Mouse (Mus musculus) lung, adult 10 weeks (tissue): ENCODE measurements around the gene Ctnnbip1. TPM values are rescaled to one million over a fixed set of nuclear protein-coding genes. Genes with fewer than 3 reads are reported as not detected.

ENCODE experiments used
- polyA plus RNA-seq: library from polyadenylated mRNA; stranded (reverse); fragments of 350-450 nt; fragmentation: Illumina TruSeq; extraction: RNeasy Lipid Tissue Mini Kit (QIAGEN cat#74804); gene quantifications from one replicate; pipeline ENCODE4 v1.2.3, GENCODE M21; 2014; ENCODE audit warnings: low read depth, low replicate concordance; ENCODE audit not compliant: insufficient read depth

Gene Ctnnbip1
- 8.1 TPM for polyA plus RNA-seq

DNA sequence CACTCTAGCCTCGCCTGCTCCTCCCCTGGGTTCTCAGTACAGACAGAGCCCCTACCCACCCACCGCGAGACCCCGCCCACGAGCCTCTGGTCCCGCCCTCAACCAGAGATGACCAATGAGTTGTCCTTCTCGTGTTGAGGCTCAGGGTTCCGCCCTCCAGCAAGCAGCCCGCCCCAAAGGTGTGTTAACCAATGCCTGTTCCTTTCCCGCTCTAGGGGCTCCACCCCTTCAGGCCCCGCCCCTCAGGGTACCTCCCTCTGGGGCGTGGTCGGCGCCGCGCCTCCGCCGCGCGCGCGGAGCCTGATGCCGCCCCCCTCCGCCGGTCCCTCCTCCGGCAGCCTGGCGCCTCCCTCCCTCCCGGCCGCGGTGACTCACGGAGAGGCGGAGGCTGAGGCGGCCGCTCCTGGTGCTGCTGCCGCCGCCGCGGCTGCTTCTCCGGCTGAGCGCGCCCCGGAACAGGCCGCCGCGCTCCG lies at the start of gene Ctnnbip1:
Ctnnbip1 (plus strand) TSS at position 369 of the 473 bp plus-strand sequence.

DNA sequence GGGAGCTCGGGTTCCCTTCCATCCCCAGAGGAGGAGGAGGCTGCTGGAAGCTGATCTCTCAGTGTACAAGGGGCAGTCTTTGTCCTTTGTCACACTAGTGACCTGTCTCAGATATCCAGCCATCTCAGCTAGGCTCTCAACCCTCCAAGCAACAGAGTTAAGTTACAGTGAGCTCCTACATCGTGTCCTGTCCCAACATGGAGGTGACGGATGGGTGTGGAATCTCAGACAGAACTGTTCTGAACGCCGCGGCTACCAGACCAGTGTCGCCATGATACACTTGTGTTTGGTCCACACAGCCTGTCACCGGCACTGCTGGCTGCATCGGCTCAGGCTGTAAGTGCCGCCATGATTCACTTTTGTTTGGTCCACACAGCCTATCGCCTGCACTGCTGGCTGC lies 41.0 kb upstream of the Ctnnbip1 start, which contains the start of gene Tmem274:
Tmem274 (plus strand) TSS at position 301 of the 400 bp plus-strand sequence.

DNA sequence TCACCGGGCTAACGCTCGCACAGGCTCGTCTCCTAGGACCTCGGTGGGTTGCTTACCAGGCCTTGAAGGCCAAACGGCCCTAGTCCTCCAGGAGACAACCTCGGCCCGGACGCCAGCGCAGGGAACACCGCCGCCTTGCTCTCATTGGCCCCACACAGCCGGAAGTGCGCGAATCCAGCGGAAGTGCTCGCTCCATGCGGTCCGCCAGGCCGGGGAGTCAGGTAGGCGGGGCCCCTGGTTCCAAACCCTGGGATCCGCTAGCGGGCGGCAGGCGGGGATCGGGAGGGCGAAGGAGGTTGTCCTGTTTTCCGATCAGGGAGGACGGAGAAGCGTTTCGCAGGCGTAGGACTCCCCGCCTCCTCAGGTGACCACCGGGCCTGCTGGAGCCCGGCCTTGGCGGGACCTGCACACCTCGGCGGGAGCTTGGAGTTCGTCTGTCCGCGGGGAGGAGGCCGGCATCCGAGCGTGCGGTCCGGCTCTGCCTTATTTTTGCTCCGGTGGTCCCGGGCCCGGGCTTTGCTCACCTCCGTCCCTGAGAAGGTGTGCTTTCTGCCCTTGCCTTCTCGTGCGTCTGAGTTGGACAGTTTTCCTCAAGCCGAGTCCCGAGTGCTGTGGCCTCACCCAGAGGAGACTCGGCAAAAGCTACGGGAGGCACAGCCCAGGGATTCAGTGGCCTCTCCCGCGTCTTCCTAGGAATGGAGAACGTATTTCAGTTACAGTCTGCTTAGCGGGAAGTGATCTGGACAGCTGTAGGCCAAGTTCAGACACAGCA lies 32.8 kb upstream of the Ctnnbip1 start, which contains the start of the genes Nmnat1 and Lzic:
Nmnat1 (minus strand) TSS at position 150 of the 772 bp plus-strand sequence.
Lzic (plus strand) TSS at position 177 of the 772 bp plus-strand sequence.

DNA sequence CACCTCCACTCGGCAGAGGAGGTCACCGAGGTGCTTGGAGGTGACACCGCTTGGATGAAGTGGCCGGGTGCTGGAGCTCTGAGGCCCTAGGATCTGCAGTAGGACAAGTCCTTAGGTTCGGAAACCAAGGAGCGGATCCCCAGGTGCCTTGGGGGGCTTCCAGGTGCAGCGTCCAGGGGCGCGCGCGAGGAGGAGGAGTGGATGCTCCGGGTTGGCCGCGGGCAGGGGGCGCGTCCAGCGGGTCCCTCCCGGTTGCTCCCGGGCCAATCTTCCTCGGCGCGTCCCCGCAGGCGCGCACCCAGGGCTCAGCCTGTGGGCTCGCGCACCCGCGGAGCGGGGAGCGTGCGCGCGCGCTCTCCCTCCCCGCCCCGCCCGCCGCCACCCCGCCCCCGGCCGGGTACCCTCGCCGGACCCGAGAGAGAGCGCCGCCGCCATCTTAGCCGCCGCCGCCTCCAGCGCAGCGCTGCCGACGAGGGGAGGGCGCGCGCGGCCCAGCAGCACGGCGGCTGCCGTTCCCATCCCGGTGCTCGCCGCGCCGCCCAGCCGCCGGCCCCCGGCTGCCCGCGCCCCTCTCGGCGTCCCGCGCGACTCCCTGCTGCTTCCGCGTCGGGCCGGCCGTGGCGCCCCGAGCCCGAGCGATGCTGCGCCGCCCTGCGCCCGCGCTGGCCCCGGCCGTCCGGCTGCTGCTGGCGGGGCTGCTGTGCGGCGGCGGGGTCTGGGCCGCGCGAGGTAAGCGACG lies 68.2 kb downstream of the Ctnnbip1 start, which contains the start of gene Clstn1:
Clstn1 (plus strand) TSS at position 425 of the 739 bp plus-strand sequence.

Other genes with a start within 250 kb of the Ctnnbip1 start
- 14.1 TPM for gene Kif1b, start 210.5 kb upstream of the Ctnnbip1 start, polyA plus RNA-seq
- gene Ube4b, start 91.5 kb upstream of the Ctnnbip1 start, polyA plus RNA-seq: 15.5 TPM
- gene Rbp7, start 63.3 kb upstream of the Ctnnbip1 start, polyA plus RNA-seq: 3.6 TPM
- gene Tmem274, start 40.9 kb upstream of the Ctnnbip1 start, polyA plus RNA-seq: not detected
- gene Nmnat1, start 33.0 kb upstream of the Ctnnbip1 start, polyA plus RNA-seq: 4.0 TPM
- 11.6 TPM for gene Lzic, start 33.0 kb upstream of the Ctnnbip1 start, polyA plus RNA-seq
- 78.7 TPM for gene Clstn1, start 68.2 kb downstream of the Ctnnbip1 start, polyA plus RNA-seq
- 9.1 TPM for gene Pik3cd, start 184.3 kb downstream of the Ctnnbip1 start, polyA plus RNA-seq
- 4.5 TPM for gene Tmem201, start 219.8 kb downstream of the Ctnnbip1 start, polyA plus RNA-seq